Mouse (Mus musculus) neural tube, embryonic 13.5 days (tissue): ENCODE measurements around the gene Scarf2. TPM values are rescaled to one million over a fixed set of nuclear protein-coding genes. Genes with fewer than 3 reads are reported as not detected.

Experiments
- ATAC-seq: fragments of 200-750 bp; cut with Nextera tagmentation; 2 replicates; pipeline ENCODE4 v1.8.0; 2017; ENCODE audit warnings: low read depth, mild to moderate bottlenecking, moderate TSS enrichment, moderate library complexity
- H3K27ac ChIP-seq: fragments of 300-500 bp; sonication (generic); replicated peaks from 2 replicates; pipeline ENCODE4 v1.5.1; 2015; ENCODE audit warnings: moderate library complexity, mild to moderate bottlenecking, inconsistent platforms
- H3K27me3 ChIP-seq: fragments of 300-500 bp; sonication (generic); 2 replicates; pipeline ENCODE4 v1.6.1; 2015; ENCODE audit warnings: mild to moderate bottlenecking, inconsistent platforms
- H3K36me3 ChIP-seq: fragments of 300-500 bp; sonication (generic); 2 replicates; pipeline ENCODE4 v1.6.1; 2015; ENCODE audit warnings: mild to moderate bottlenecking, inconsistent platforms
- H3K4me1 ChIP-seq: fragments of 300-500 bp; sonication (generic); replicated peaks from 2 replicates; pipeline ENCODE4 v1.6.1; 2015; ENCODE audit warnings: inconsistent platforms
- H3K4me2 ChIP-seq: fragments of 300-500 bp; sonication (generic); 2 replicates; pipeline ENCODE4 v1.6.1; 2015; ENCODE audit warnings: inconsistent platforms, mild to moderate bottlenecking, moderate library complexity
- H3K4me3 ChIP-seq: fragments of 300-500 bp; sonication (generic); 2 replicates; pipeline ENCODE4 v1.5.1; 2015; ENCODE audit warnings: mild to moderate bottlenecking, inconsistent platforms
- H3K9ac ChIP-seq: fragments of 300-500 bp; sonication (generic); 2 replicates; pipeline ENCODE4 v1.6.1; 2015; ENCODE audit warnings: moderate library complexity, mild to moderate bottlenecking, inconsistent platforms
- H3K9me3 ChIP-seq: fragments of 300-500 bp; sonication (generic); 2 replicates; pipeline ENCODE4 v1.6.1; 2016; ENCODE audit warnings: inconsistent platforms
- WGBS: fragments of 180-500 bp; shearing (Covaris S2); methylation state at CpG from one replicate; pipeline ENCODE4 v1.1.7; 2015; 5-methylcytosine and 5-hydroxymethylcytosine counted together
- polyA plus RNA-seq: library from polyadenylated mRNA; unstranded; fragments of >200 nt; fragmentation: Nextera tagmentation; extraction: Ambion mirVana; gene quantifications from 2 replicates; pipeline ENCODE4 v1.2.1, GENCODE M21; 2015

Scarf2 gene
- polyA plus RNA-seq, 1 experiment from 2014 or later, result 3.4 TPM

DNA sequence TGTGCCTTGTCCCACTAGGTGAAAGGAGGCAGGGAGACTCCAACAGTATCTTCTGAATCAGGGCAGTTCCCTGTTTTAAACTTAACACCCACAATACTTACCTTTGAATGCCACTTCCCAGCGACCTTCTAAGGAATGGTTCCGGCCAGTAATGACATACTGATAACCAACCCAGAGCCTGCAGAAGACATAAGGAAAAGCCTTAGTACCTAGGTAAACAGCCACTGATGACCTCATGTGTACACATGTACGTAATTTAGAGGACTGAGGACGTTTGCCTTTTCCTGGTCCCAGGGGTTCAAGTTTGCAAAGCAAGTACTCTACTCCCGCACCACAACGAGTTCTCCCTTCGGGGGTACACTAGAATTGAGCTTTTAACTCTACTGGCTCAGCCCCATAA lies 60.1 kb downstream of the Scarf2 start:
- ATAC-seq, result no peak
- Histone ChIP-seq H3K27me3 (no peaks in the 10 kb centered on the region), H3K4me3 (no peak overlapping the region), H3K27ac (no peak overlapping the region), H3K9me3 (no peaks in the 10 kb centered on the region), H3K36me3 (peaks cover 82% of the 10 kb centered on the region), H3K4me1 (no peaks in the 10 kb centered on the region), H3K9ac (no peak overlapping the region), H3K4me2 (no peak overlapping the region)
- 93% methylated on average over 7 of the region's 7 CpGs for WGBS

Other genes starting within 250 kb of the Scarf2 start
- gene Lrrc74b, start 236.0 kb upstream of the Scarf2 start, polyA plus RNA-seq, result 0.35 and 0.56 TPM in 2 replicates
- 1.2 and 1.6 TPM in 2 replicates for gene P2rx6, start 235.4 kb upstream of the Scarf2 start, polyA plus RNA-seq
- 16.4 and 20.1 TPM in 2 replicates for gene Slc7a4, start 214.1 kb upstream of the Scarf2 start, polyA plus RNA-seq
- 23.3 and 23.4 TPM in 2 replicates for gene Smpd4, start 177.9 kb upstream of the Scarf2 start, polyA plus RNA-seq
- gene Ccdc74a, start 150.8 kb upstream of the Scarf2 start, polyA plus RNA-seq, result 8.2 and 10.0 TPM in 2 replicates
- gene Med15, start 64.4 kb upstream of the Scarf2 start, polyA plus RNA-seq, result 46.6 and 56.0 TPM in 2 replicates
- gene Klhl22, start 37.7 kb upstream of the Scarf2 start, polyA plus RNA-seq, result 76.2 and 77.1 TPM in 2 replicates
- gene B830017H08Rik, start 35.8 kb downstream of the Scarf2 start, polyA plus RNA-seq, result 1.7 and 1.9 TPM in 2 replicates
- gene Car15, start 41.1 kb downstream of the Scarf2 start, polyA plus RNA-seq, result 3.2 and 5.8 TPM in 2 replicates
- gene Gm20518, start 94.4 kb downstream of the Scarf2 start, polyA plus RNA-seq, result 0.47 and 0.49 TPM in 2 replicates
- 0.07 and 0.10 TPM in 2 replicates for gene Tssk1, start 96.9 kb downstream of the Scarf2 start, polyA plus RNA-seq
- 86.3 and 89.6 TPM in 2 replicates for gene Dgcr2, start 101.3 kb downstream of the Scarf2 start, polyA plus RNA-seq
- not detected in 2 replicates for gene Tssk2, start 101.4 kb downstream of the Scarf2 start, polyA plus RNA-seq
- 43.9 and 48.2 TPM in 2 replicates for gene Ess2, start 114.1 kb downstream of the Scarf2 start, polyA plus RNA-seq
- gene Gsc2, start 117.8 kb downstream of the Scarf2 start, polyA plus RNA-seq, result not detected in 2 replicates
- gene Slc25a1, start 130.9 kb downstream of the Scarf2 start, polyA plus RNA-seq, result 163 and 169 TPM in 2 replicates
- not detected in 2 replicates for gene Vpreb2, start 183.1 kb downstream of the Scarf2 start, polyA plus RNA-seq